Mouse (Mus musculus) fibroblast of lung, adult 2 months (primary cell): ENCODE data around the gene Defb45.

Experiments
- DNase-seq: peaks from one replicate; pipeline ENCODE4 v3.0.0-alpha.2; 2011; ENCODE audit warnings: low read depth

Defb45 gene

GRCm38 (mm10) chr2:152599299-152599698 lies at the start of gene Defb45:
Defb45 (minus strand) TSS chr2:152599399.
- DNase-seq, result no peak

DNA sequence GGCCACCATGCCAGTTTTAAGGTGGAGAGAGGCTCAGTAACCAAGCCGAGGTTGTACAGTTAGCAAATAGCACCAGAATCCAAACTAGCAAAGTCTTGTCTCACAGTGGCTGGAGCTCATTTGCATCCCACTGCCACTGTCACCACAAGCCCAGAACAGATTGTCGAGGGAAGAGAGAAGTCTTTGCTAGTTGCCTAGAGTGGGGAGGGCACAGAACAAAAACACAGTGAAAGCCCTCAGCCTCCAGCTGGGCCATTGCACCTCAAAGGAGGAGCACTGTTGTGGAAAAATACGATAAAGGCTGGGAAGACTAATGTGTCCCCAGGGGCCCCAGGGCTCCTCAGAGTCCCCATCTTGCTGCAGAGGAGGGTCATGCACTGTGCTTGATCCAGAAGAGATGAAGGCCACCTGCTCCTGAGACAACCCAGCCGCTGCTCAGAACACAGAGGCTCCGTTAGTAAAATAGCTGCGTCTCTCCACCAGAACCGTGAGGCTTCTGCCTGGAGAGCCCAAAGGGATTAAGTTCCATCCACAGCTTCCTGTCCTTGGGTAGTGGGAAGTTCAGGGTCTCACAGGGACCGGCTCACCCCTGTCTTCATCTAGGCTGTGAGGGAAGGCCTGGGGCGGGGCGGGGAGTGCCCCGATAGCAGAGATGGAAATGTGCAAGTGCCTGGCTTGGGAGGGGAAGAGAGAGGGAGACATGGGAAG lies 40.4 kb upstream of the Defb45 start:
- no peak for DNase-seq

DNA sequence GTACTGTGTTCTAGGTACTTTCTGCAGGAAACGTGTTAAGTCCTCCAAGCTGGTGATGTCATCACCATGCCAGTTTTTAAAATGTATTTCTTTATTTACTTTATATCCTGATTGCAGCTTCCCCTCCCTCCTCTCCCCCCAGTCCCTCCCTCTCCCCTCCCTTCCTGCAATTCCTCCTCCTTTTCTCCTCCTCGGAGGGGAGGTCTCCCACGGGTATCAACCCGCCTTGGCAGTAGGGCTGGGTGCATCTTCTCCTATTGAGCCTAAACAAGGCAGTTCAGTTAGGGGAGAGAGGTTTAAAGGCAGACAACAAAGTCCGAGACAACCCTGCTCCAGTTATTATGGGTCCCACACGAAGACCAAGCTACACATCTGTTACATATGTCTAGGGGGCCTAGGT lies 39.7 kb upstream of the Defb45 start:
- no peak for DNase-seq

DNA sequence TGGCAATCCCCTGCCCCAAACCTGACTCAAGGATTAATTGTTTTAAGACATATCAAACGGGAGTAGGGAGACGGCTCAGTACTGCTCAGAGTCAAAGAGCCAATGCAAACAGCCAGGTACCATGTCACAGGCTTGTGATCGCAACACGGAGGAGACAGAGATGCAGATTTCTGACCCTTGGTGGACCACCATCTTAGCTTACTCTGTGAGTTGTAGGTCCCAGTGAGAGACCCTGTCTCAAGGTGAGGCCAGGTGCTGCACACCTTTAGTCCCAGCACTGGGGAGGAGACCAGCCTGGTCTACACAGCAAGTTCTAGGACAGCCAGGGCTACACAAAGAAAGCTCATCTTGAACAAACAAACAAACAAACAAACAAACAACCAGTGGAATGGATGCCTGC lies 38.2 kb upstream of the Defb45 start:
- no peak for DNase-seq

- DNase-seq, result no peak
These were observed 37.8 kb upstream of the Defb45 start for GRCm38 (mm10) chr2:152637006-152637322.

DNA sequence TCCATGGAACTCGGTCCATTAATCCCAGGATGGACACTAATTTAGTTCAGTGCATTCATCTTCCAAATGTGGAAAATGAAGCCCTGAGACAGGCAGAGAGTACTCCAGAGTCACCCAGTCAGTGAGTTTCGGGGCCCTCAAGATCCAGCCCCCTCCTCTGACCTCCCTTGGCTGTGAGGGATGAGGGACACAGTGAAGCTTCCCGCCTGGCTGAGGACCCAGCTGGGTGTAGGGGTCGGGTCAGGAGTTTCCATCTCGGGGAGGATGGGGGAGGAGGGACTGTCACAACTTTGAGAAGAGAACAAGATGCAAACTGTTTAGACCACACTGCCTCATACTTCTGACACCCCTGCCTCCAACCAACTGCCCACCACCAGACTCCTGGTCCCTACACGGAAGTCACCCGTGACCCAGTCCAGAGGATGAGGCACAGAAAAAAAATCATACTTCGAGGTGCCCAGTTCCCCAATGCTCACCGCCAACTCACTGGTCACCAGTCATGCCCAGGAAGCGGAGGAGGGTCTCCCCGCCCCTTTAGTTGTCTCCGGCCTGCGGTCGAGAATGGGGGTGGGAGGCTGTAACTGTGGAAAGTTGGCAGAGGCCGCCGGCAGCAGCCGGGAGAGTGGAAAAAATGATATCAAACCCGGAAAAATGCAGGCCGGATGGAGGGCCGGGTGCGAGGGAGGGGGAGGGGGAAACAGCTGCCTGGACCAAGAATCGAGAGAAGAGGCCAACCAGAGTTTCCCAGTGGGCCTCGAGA lies 37.2 kb upstream of the Defb45 start:
- peak; percentile 59 for DNase-seq

DNA sequence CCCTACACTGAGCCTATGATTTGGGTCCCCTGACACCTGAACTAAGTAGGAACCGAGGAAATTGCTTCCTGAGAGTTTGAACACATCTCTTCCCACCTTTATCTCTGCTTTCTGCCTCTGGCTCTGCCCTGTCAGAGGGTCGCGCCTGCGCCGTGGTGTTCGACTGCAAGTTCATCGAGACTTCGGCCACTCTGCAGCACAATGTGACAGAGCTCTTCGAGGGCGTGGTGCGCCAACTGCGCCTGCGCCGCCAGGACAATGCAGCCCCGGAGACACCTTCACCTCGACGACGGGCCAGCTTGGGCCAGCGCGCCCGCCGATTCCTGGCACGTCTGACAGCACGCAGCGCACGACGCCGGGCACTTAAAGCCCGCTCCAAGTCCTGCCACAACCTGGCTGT lies 35.1 kb upstream of the Defb45 start:
- no peak for DNase-seq

DNA sequence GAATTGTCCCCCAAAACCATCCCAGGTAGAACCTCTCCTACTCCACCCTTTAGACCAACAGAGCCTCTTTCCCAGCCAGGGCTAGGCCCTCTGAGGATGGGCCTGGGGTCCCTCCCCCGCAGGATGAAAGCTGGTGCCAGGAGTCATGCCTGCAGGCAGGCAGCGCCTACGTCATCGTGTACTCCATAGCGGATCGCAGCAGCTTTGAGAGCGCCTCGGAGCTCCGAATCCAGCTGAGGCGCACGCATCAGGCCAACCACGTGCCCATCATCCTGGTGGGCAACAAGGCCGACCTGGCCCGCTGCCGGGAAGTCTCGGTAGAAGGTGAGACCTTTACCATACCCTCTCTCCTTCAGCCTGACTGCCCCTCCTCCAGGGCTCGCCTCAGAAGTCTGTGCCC lies 34.1 kb upstream of the Defb45 start:
- no peak for DNase-seq

GRCm38 (mm10) chr2:152629904-152630303 lies 30.7 kb upstream of the Defb45 start:
- no peak for DNase-seq

- no peak for DNase-seq
These were observed 30.0 kb upstream of the Defb45 start for GRCm38 (mm10) chr2:152629239-152629638.

GRCm38 (mm10) chr2:152628066-152628465 lies 28.9 kb upstream of the Defb45 start:
- no peak for DNase-seq

DNA sequence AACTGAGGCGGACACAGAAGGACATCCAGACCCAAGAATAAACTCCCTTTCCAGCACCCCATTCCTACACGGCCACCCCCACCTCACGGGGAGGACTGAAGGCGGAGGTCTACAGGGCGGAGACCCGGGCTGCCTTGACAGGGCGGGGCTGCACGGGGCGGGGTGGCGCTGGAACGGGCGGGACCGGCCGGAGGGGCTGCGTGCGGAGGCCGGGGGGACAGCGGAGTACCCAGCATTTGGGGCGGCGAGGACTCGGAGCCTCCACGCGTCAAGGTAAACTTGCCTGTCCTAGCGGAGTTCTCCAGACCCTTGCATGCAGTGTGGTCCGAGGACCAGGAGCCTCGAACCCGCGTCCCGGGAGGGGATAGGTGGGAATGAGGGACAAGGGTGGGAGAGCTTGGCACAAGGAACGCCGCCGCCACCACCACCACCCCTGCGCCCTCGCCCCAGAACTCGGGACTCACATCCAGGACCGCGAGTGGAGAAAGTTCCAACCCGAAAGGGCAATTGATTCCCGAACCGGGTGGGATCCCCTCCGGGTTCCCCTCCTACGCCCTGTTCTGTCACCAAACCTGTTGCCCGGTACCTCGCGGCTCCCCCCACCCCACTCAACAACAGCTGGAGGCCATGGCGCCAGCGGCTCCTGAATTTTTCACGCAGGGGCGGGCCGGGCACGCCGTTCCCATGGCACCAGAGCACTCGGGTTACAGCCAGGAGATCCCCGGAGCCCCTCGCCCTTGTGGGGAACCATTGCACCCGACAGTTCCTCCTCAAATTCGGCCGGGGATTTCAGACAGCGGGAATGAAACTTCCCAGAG lies 27.8 kb upstream of the Defb45 start, which contains the start of gene Rem1:
Gene Rem1, plus strand, starts transcription at position 178 of the 818 bp plus-strand sequence.
- DNase-seq, result no peak

- DNase-seq, result no peak
These were observed 26.1 kb upstream of the Defb45 start for GRCm38 (mm10) chr2:152625256-152625655.

DNA sequence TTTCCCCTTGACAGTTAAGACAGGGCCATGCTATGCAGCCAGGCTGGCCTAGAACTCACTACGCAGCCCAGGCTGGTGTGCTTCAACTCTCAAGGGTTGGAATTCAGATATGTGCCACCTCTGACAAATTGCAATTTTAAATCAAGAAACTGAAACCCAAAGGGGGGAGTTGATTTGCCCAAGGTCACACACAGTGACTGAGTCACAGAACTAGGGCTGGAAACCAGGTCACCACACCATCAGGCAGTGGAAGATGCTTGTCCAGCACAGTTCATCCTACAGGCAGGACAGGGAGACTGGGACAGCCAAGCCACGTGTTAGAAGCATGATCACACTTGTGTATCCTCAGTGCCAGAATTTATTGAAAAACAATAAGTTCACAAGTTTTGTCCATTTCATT lies 25.4 kb upstream of the Defb45 start:
- DNase-seq, result no peak

- DNase-seq, result no peak
These were observed 23.8 kb upstream of the Defb45 start, which contains the start of gene Defb25 for GRCm38 (mm10) chr2:152622953-152623352. Defb25 (minus strand) TSS chr2:152623053.

GRCm38 (mm10) chr2:152622151-152622550 lies 23.0 kb upstream of the Defb45 start:
- DNase-seq, result no peak

DNA sequence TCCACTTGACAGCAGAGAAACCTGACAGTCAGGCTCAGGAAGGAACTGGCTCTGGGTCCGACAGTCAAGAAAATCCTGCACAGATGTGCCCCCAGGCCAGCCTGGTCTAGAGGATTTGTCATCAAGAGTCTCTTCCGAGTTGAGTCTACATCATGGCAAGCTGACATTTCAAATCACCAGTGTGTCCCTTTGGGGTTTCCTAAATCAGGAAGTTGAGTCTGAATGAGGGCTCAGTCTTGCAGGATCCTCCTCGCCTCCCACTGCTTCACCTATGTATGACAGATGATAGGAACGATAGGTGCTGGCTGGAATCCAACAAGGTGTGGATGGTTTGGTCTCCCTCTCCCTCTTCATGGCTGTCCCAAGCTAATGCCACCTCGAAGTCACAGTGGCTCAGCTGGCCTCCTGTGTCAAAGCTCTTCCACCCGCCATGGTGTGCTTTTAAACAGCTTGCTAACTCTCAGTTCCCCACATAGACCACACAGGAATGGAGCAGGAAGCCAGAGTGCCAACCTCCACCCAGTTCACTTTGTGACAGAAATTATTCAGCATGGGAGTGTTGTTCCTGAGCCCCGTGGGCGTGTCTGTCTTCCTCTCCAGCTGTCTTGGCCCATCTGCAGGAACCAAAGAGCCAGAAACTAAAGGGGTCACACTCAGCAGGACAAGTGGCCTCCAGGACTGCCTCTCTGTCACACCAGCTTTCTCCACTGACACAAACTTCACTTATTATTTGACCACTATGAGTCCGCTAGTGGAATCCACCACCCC lies 21.4 kb upstream of the Defb45 start:
- no peak for DNase-seq

GRCm38 (mm10) chr2:152617374-152617773 lies 18.2 kb upstream of the Defb45 start:
- no peak for DNase-seq

DNA sequence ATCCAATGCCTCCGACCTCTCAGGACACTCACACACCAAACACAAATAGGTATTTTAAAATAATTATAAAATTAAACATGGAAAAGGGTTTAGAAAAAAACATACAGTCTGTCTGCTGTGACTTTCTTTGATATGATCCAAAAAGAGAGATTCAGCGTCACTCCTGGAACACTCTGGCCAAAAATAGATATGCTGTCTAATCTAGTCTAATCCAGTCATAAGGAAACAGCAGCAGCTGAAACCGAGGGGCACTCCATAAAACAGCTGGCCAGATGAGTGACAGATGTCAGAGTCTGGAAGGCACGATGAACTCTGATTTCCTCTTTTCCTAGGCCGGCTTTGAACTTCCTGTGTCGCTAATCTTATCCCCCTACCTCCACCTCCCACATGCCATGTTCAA lies 17.3 kb upstream of the Defb45 start:
- DNase-seq, result no peak

DNA sequence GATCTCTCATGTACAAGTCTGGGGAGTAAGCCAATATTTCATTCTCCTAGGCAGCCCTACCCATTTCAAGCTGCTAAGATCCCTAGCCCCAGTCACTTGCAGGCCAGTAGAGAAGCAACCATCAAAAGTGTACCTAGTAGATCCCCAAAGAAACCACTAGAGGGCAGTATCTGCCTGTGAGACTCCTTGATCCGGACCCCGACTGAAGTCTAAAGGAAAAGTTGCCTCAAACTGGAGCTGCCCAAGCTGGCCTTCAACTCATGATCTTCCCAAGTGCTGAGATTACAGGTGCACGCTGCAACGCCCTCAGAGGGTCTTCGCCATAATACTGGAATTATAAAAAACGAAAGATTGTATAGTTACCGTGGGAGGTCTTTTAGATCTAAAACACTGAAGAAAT lies 16.4 kb upstream of the Defb45 start:
- peak; percentile 49 for DNase-seq

DNA sequence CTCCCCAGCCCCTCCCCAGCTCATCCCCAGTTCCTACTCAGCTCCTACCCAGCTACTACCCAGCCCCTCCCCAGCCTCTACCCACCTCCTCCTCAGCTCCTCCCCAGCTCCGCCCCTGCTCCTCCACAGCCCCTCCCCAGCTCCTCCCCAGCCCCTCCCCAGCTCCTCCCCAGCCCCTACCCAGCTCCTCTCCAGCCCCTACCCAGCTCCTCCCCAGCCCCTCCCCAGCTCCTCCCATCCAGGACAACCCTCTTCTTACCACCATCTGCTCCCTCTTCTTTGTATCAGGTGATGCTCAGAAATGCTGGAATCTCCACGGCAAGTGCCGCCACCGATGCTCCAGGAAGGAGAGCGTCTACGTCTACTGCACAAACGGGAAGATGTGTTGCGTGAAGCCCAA lies 13.0 kb upstream of the Defb45 start:
- no peak for DNase-seq

GRCm38 (mm10) chr2:152608719-152609118 lies 9.5 kb upstream of the Defb45 start:
- no peak for DNase-seq
